8 mouse cellular contexts compared by ENCODE assay signal in genomic region chr13:43173262-43173661, GRCm38 (mm10). TPM values are rescaled to one million over a fixed set of nuclear protein-coding genes. Genes with fewer than 3 reads are reported as not detected.
DNase-seq lines count a peak whose midpoint lies in the region; ATAC-seq and TF ChIP-seq lines count a peak whose summit lies in the region.

No protein-coding gene starts in this region.

- peak; percentile 83 for DNase-seq in intestine, embryonic 14.5 days (ENCODE audit: low spot score)
- DNase-seq in cerebellum, adult 11 months, result peak; percentile 80
- peak; percentile 74 for DNase-seq in gastrocnemius, adult 18-20 months (ENCODE audit: low spot score)
- DNase-seq in neural tube, embryonic 10.5 days (ENCODE audit: extremely low spot score, low spot score), result peak; percentile 75
- peak; percentile 67 for DNase-seq in stomach, postnatal 0 days (ENCODE audit: low spot score)

- no peak overlapping the region for H3K4me2 ChIP-seq in intestine, embryonic 14.5 days (ENCODE audit: low read length)
- no peak overlapping the region for H3K4me2 ChIP-seq in intestine, embryonic 16.5 days (ENCODE audit: low read depth, low read length)
- no peak overlapping the region for H3K4me2 ChIP-seq in intestine, postnatal 0 days (replicated peaks; ENCODE audit: low read depth)
- no peak overlapping the region for H3K4me2 ChIP-seq in limb, embryonic 12.5 days
- H3K4me2 ChIP-seq in stomach, postnatal 0 days (replicated peaks; ENCODE audit: low read depth), result no peak overlapping the region

- 0 out of 2 replicates have a peak, but pooled peaks cover 9% of the 10 kb centered on the region for H3K4me1 ChIP-seq in intestine, embryonic 14.5 days (replicated peaks; ENCODE audit: control insufficient read depth, insufficient read depth, low read length)
- H3K4me1 ChIP-seq in intestine, embryonic 16.5 days (ENCODE audit: control insufficient read depth, insufficient read depth, low read length), result peaks cover 7% of the 10 kb centered on the region
- peaks cover 4% of the 10 kb centered on the region for H3K4me1 ChIP-seq in intestine, postnatal 0 days (replicated peaks; ENCODE audit: control insufficient read depth, insufficient read depth, low read length)
- peaks cover 7% of the 10 kb centered on the region; the same call in 1 of the 2 replicates for H3K4me1 ChIP-seq in limb, embryonic 12.5 days (replicated peaks)
- H3K4me1 ChIP-seq in stomach, postnatal 0 days (replicated peaks; ENCODE audit: control insufficient read depth, insufficient read depth), result no peaks in the 10 kb centered on the region

- H3K4me3 ChIP-seq in intestine, embryonic 14.5 days (ENCODE audit: low read depth, low read length), result no peak overlapping the region
- no peak overlapping the region for H3K4me3 ChIP-seq in intestine, embryonic 16.5 days (ENCODE audit: low read length)
- no peak overlapping the region for H3K4me3 ChIP-seq in intestine, postnatal 0 days (ENCODE audit: low read depth, low read length)
- 0 out of 2 replicates have a peak overlapping the region, but pooled peaks have one; percentile 3 for H3K4me3 ChIP-seq in limb, embryonic 12.5 days (replicated peaks)
- no peak overlapping the region for H3K4me3 ChIP-seq in stomach, postnatal 0 days (ENCODE audit: low read depth, low read length)

- peak; percentile 86 for TF ChIP-seq CTCF in intestine, postnatal 0 days (IDR thresholded peaks at IDR 0.05; ENCODE audit: low read depth)
- TF ChIP-seq CTCF in stomach, postnatal 0 days (IDR thresholded peaks at IDR 0.05; ENCODE audit: low read depth), result peak; percentile 87

- H3K9me3 ChIP-seq in intestine, embryonic 14.5 days (ENCODE audit: control insufficient read depth, low read length), result no peaks in the 10 kb centered on the region
- H3K9me3 ChIP-seq in intestine, embryonic 16.5 days (ENCODE audit: control insufficient read depth, low read length), result no peaks in the 10 kb centered on the region
- H3K9me3 ChIP-seq in intestine, postnatal 0 days (ENCODE audit: control insufficient read depth), result no peaks in the 10 kb centered on the region
- no peaks in the 10 kb centered on the region for H3K9me3 ChIP-seq in limb, embryonic 12.5 days
- H3K9me3 ChIP-seq in stomach, postnatal 0 days (ENCODE audit: control insufficient read depth, low read length), result no peaks in the 10 kb centered on the region

- WGBS in intestine, embryonic 14.5 days, result 15% methylated on average over 9 of the region's 9 CpGs
- WGBS in intestine, embryonic 16.5 days, result 16% methylated on average over 9 of the region's 9 CpGs
- WGBS in intestine, postnatal 0 days, result 18% methylated on average over 9 of the region's 9 CpGs
- WGBS in limb, embryonic 12.5 days, result 17% methylated on average over 9 of the region's 9 CpGs
- 11% methylated on average over 9 of the region's 9 CpGs for WGBS in stomach, postnatal 0 days

- no peak overlapping the region for H3K27ac ChIP-seq in intestine, embryonic 14.5 days (ENCODE audit: low read depth)
- H3K27ac ChIP-seq in intestine, embryonic 16.5 days (ENCODE audit: low read length), result no peak overlapping the region
- no peak overlapping the region for H3K27ac ChIP-seq in intestine, postnatal 0 days (ENCODE audit: low read depth, low read length)
- no peak overlapping the region for H3K27ac ChIP-seq in limb, embryonic 12.5 days
- H3K27ac ChIP-seq in stomach, postnatal 0 days (replicated peaks), result no peak overlapping the region

- ATAC-seq in intestine, embryonic 14.5 days (replicated peaks; ENCODE audit: low FRiP score, low TSS enrichment, low read depth), result no peak
- no peak for ATAC-seq in intestine, embryonic 16.5 days
- no peak for ATAC-seq in intestine, postnatal 0 days
- ATAC-seq in limb, embryonic 12.5 days (ENCODE audit: insufficient number of reproducible peaks, insufficient read depth, low FRiP score, low TSS enrichment, low read depth), result no peak
- no peak for ATAC-seq in stomach, postnatal 0 days (ENCODE audit: low FRiP score, low TSS enrichment)

- 0 out of 2 replicates have a peak, but pooled peaks cover 5% of the 10 kb centered on the region for H3K36me3 ChIP-seq in intestine, embryonic 14.5 days (ENCODE audit: control insufficient read depth, insufficient read depth, low read length)
- no peaks in the 10 kb centered on the region for H3K36me3 ChIP-seq in intestine, embryonic 16.5 days (ENCODE audit: control insufficient read depth, insufficient read depth, low read length)
- H3K36me3 ChIP-seq in intestine, postnatal 0 days (ENCODE audit: control insufficient read depth, insufficient read depth), result no peaks in the 10 kb centered on the region
- H3K36me3 ChIP-seq in limb, embryonic 12.5 days, result peaks cover 7% of the 10 kb centered on the region; the same call in 1 of the 2 replicates
- H3K36me3 ChIP-seq in stomach, postnatal 0 days (ENCODE audit: control insufficient read depth, insufficient read depth, low read length), result 0 out of 2 replicates have a peak, but pooled peaks cover 4% of the 10 kb centered on the region

- H3K9ac ChIP-seq in intestine, embryonic 14.5 days (ENCODE audit: low read length), result no peak overlapping the region
- no peak overlapping the region for H3K9ac ChIP-seq in intestine, embryonic 16.5 days (ENCODE audit: low read depth, low read length)
- no peak overlapping the region for H3K9ac ChIP-seq in intestine, postnatal 0 days (ENCODE audit: low read depth, low read length)
- no peak overlapping the region for H3K9ac ChIP-seq in limb, embryonic 12.5 days (replicated peaks)
- H3K9ac ChIP-seq in stomach, postnatal 0 days (ENCODE audit: low read length), result no peak overlapping the region

- no peaks in the 10 kb centered on the region for H3K27me3 ChIP-seq in intestine, embryonic 14.5 days (replicated peaks; ENCODE audit: control insufficient read depth, insufficient read depth, low read length)
- no peaks in the 10 kb centered on the region for H3K27me3 ChIP-seq in intestine, embryonic 16.5 days (replicated peaks; ENCODE audit: control insufficient read depth, insufficient read depth, low read length)
- H3K27me3 ChIP-seq in intestine, postnatal 0 days (replicated peaks; ENCODE audit: control insufficient read depth, insufficient read depth, low read length), result no peaks in the 10 kb centered on the region
- H3K27me3 ChIP-seq in limb, embryonic 12.5 days, result no peaks in the 10 kb centered on the region
- no peaks in the 10 kb centered on the region for H3K27me3 ChIP-seq in stomach, postnatal 0 days (ENCODE audit: control insufficient read depth, insufficient read depth, low read length)

- no peak for TF ChIP-seq EP300 in stomach, postnatal 0 days (optimal IDR thresholded peaks at IDR 0.05)

RNA-seq across cellular contexts. Expression of gene Tbc1d7, which starts 2.0 kb away (rescaled TPM):
- polyA plus RNA-seq in intestine, embryonic 14.5 days (2014; fragmentation: Nextera tagmentation; extraction: Ambion mirVana), result 45.0 and 45.6 TPM in 2 replicates
- 28.0 and 33.9 TPM in 2 replicates for polyA plus RNA-seq in intestine, embryonic 16.5 days (2015; fragmentation: Nextera tagmentation; extraction: Ambion mirVana)
- 10 to 100 TPM; 23.4 to 26.3 TPM for total RNA-seq in gastrocnemius, adult 18-20 months (2021)
- 22.0 and 24.1 TPM in 2 replicates for polyA plus RNA-seq in intestine, postnatal 0 days (2015; fragmentation: Nextera tagmentation; extraction: Ambion mirVana)
- 64.1 and 67.1 TPM in 2 replicates for polyA plus RNA-seq in limb, embryonic 12.5 days (2016; fragmentation: Nextera tagmentation; extraction: Ambion mirVana)
- 30.9 and 31.3 TPM in 2 replicates for polyA plus RNA-seq in stomach, postnatal 0 days (2015; fragmentation: Nextera tagmentation; extraction: Ambion mirVana)
